Mouse (Mus musculus): Measurements from ENCODE around the gene Pecr. TPM values are rescaled to one million over a fixed set of nuclear protein-coding genes. Genes with fewer than 3 reads are reported as not detected.

The Pecr gene
- polyA plus RNA-seq (2012; rRNA removed) = 20.1 and 20.5 TPM in 2 replicates
- polyA plus RNA-seq (2014; fragmentation: Nextera tagmentation; extraction: Ambion mirVana) = 29.5 and 31.2 TPM in 2 replicates

DNA sequence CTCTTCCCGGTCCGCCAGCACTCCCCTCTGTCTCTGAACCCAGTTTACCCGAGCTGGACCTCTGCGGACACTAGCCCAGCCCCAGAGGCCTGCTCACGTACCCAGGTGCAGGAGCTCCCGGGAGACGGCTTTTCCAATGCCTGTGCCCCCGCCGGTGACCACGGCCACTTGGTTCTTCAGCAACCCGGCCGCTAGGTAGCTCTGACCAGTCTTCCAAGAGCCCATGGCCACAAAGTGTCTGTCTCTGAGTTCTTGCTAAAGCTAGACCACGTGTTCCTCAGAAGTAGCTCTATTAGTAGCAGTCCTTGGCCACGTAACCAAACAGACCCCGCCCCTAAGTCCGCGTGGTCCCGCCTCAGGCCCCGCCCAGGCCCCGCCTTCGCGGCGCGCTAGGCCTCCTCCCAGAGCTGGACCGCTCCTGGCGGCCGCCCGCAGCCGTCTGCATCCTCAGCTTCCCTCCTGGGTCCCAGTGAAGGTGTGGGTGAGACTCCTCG is at the start of gene Pecr, which contains the start of gene Tmem169:
Gene Pecr (minus strand): TSS at position 323 of the 494 bp plus-strand sequence.
Gene Tmem169 (plus strand): TSS at position 378 of the 494 bp plus-strand sequence.
- WGBS = under 1% methylated on average over 30 of the region's 30 CpGs
- H3K9ac ChIP-seq (ENCODE audit: low read depth, low read length, severe bottlenecking) = peak within 1 kb of the TSS; percentile 74
- H3K27ac ChIP-seq (replicated peaks; ENCODE audit: low read depth, low read length) = 0 out of 2 replicates have a peak within 1 kb of the TSS, but pooled peaks have one; percentile 59
- peak; percentile 64; the same call in 1 of the 2 replicates for TF ChIP-seq POLR2A (IDR thresholded peaks at IDR 0.05; ENCODE audit: borderline replicate concordance, extremely low read depth, insufficient read depth, insufficient read length)
- H3K4me2 ChIP-seq (replicated peaks; ENCODE audit: low read depth, low read length, severe bottlenecking) = peak within 1 kb of the TSS; percentile 93
- H3K4me3 ChIP-seq (replicated peaks; ENCODE audit: low read length) = peak within 1 kb of the TSS; percentile 61
- no peaks in the 10 kb centered on the region for H3K9me3 ChIP-seq (ENCODE audit: control insufficient read depth, low read length)
- DNase-seq (ENCODE audit: low spot score) (peak; percentile 93), ATAC-seq (ENCODE audit: low FRiP score, low read depth) (peak; percentile 100)
- H3K4me1 ChIP-seq (ENCODE audit: control insufficient read depth, insufficient read depth, low read length) = peaks cover 3% of the 10 kb centered on the region; the same call in 1 of the 2 replicates
- no peaks in the 10 kb centered on the region for H3K27me3 ChIP-seq (ENCODE audit: control insufficient read depth, insufficient read depth, low read length)
- no peaks in the 10 kb centered on the region for H3K36me3 ChIP-seq (ENCODE audit: control insufficient read depth, insufficient read depth, low read length)

DNA sequence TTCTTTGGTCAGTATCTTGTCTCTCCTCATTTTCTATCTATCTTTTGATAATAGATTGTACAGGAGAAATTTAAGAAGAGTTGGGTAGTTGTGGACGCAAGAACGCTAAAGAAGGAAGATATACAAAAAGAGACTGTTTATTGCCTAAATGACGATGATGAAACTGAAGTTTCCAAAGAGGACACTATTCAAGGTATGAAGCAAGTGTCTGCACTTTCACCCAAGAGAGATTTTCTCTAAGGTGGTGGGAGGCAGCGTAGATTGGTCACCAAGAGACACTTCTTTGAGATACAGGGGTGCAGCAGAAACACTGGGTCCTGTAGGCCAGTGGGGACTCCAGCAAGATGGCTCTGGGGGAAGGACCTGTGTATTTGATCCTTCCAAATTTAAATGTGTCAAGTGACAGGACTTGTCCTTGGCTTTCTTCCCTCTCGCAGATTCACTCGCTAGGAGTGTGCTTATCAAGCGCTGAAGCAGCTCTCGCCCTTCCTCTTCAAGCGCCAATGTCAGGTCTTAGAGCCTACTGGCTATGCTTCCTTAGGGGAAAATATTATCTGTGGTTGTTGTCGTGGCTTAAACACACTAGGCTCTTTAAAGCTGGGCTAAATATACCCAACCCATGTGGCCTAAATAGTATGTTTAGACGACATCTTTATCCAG is 42.2 kb upstream of the Pecr start:
- TF ChIP-seq POLR2A (IDR thresholded peaks at IDR 0.05; ENCODE audit: borderline replicate concordance, extremely low read depth, insufficient read depth, insufficient read length) = no peak
- Histone ChIP-seq H3K4me2 (replicated peaks; ENCODE audit: low read depth, low read length, severe bottlenecking) (no peak overlapping the region), H3K36me3 (ENCODE audit: control insufficient read depth, insufficient read depth, low read length) (peaks cover 79% of the 10 kb centered on the region), H3K4me1 (ENCODE audit: control insufficient read depth, insufficient read depth, low read length) (no peaks in the 10 kb centered on the region), H3K27ac (replicated peaks; ENCODE audit: low read depth, low read length) (no peak overlapping the region), H3K9ac (ENCODE audit: low read depth, low read length, severe bottlenecking) (no peak overlapping the region), H3K27me3 (ENCODE audit: control insufficient read depth, insufficient read depth, low read length) (no peaks in the 10 kb centered on the region), H3K4me3 (replicated peaks; ENCODE audit: low read length) (no peak overlapping the region), H3K9me3 (ENCODE audit: control insufficient read depth, low read length) (no peaks in the 10 kb centered on the region)
- WGBS = 92% methylated on average over 11 of the region's 11 CpGs
- no peak for DNase-seq (ENCODE audit: low spot score)
- ATAC-seq (ENCODE audit: low FRiP score, low read depth) = no peak

DNA sequence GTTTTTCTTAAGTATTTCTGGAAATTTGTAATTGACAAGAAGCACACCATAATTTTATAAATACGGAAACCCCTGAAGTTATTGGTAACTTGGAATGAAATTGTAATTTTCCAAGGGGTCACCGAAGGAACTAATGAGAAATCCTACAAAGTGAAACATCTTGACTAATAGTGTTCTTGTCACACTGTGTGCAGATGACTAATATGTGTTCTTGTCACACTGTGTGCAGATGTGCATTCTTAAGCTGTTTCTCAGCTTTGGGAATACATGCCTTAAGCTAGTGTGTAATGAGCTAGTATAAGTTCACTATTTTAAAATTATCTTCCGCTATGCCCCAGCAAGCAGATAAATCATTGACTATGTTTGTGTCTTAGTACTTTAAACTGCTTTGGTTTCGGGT is 39.1 kb upstream of the Pecr start:
- Histone ChIP-seq H3K27ac (replicated peaks; ENCODE audit: low read depth, low read length) (no peak overlapping the region), H3K27me3 (ENCODE audit: control insufficient read depth, insufficient read depth, low read length) (no peaks in the 10 kb centered on the region), H3K36me3 (ENCODE audit: control insufficient read depth, insufficient read depth, low read length) (peaks cover 81% of the 10 kb centered on the region), H3K4me1 (ENCODE audit: control insufficient read depth, insufficient read depth, low read length) (no peaks in the 10 kb centered on the region), H3K4me2 (replicated peaks; ENCODE audit: low read depth, low read length, severe bottlenecking) (no peak overlapping the region), H3K9ac (ENCODE audit: low read depth, low read length, severe bottlenecking) (no peak overlapping the region), H3K4me3 (replicated peaks; ENCODE audit: low read length) (no peak overlapping the region), H3K9me3 (ENCODE audit: control insufficient read depth, low read length) (no peaks in the 10 kb centered on the region)
- TF ChIP-seq POLR2A (IDR thresholded peaks at IDR 0.05; ENCODE audit: borderline replicate concordance, extremely low read depth, insufficient read depth, insufficient read length) = no peak
- DNase-seq (ENCODE audit: low spot score) = no peak
- no peak for ATAC-seq (ENCODE audit: low FRiP score, low read depth)
- WGBS = 92% methylated on average over 4 of the region's 4 CpGs

DNA sequence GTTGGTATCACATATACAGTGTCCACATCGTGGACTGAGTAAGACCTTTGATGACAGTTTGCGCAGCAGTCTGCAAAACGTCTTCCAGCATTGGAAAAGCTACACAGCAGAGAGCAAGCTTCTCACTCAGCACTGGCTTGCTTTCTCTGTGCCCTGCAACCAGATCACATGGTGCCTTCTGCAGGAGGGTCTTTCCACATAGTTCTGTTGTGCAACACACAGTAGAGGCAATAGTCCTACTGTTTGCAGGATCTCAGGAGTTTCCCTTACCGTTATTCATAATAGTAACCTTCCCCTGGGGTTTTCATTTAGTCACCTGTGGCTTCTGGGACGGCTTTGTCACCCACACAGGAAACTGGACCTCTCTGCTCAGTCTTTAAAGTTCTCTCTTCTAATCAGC is 36.6 kb upstream of the Pecr start:
- 93% methylated on average over 5 of the region's 5 CpGs for WGBS
- Histone ChIP-seq H3K4me1 (ENCODE audit: control insufficient read depth, insufficient read depth, low read length) (no peaks in the 10 kb centered on the region), H3K9me3 (ENCODE audit: control insufficient read depth, low read length) (no peaks in the 10 kb centered on the region), H3K9ac (ENCODE audit: low read depth, low read length, severe bottlenecking) (no peak overlapping the region), H3K27me3 (ENCODE audit: control insufficient read depth, insufficient read depth, low read length) (no peaks in the 10 kb centered on the region), H3K27ac (replicated peaks; ENCODE audit: low read depth, low read length) (no peak overlapping the region), H3K4me3 (replicated peaks; ENCODE audit: low read length) (no peak overlapping the region), H3K4me2 (replicated peaks; ENCODE audit: low read depth, low read length, severe bottlenecking) (no peak overlapping the region), H3K36me3 (ENCODE audit: control insufficient read depth, insufficient read depth, low read length) (peaks cover 81% of the 10 kb centered on the region)
- ATAC-seq (ENCODE audit: low FRiP score, low read depth) (no peak), DNase-seq (ENCODE audit: low spot score) (no peak)
- TF ChIP-seq POLR2A (IDR thresholded peaks at IDR 0.05; ENCODE audit: borderline replicate concordance, extremely low read depth, insufficient read depth, insufficient read length) = no peak

DNA sequence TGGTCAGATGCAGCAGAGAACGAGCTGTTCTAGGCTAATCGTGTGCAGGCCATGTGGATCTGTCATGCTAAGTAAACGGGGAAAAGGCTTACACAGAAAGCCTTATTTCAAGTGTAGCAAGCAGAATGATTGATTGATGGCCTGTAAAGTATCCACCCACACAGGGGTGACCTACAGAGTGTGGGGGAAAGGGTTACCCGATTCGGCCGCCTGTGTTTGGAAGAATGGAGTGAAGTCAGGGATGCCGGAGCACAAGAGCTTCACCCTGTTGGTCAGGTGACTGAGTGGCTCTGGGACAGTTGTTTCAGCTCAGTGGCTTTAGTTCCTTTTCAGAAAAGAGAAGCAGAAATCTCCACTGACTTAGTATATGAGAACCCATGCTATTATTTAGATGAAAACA is 32.8 kb upstream of the Pecr start:
- WGBS = 81% methylated on average over 7 of the region's 7 CpGs

More for the DNA sequence above, 32.8 kb upstream of the Pecr start:
- no peak overlapping the region for H3K4me3 ChIP-seq (replicated peaks; ENCODE audit: low read length)
- no peaks in the 10 kb centered on the region for H3K4me1 ChIP-seq (ENCODE audit: control insufficient read depth, insufficient read depth, low read length)
- no peaks in the 10 kb centered on the region for H3K9me3 ChIP-seq (ENCODE audit: control insufficient read depth, low read length)
- no peak overlapping the region for H3K27ac ChIP-seq (replicated peaks; ENCODE audit: low read depth, low read length)
- no peak for TF ChIP-seq POLR2A (IDR thresholded peaks at IDR 0.05; ENCODE audit: borderline replicate concordance, extremely low read depth, insufficient read depth, insufficient read length)
- H3K27me3 ChIP-seq (ENCODE audit: control insufficient read depth, insufficient read depth, low read length) = no peaks in the 10 kb centered on the region
- no peak overlapping the region for H3K4me2 ChIP-seq (replicated peaks; ENCODE audit: low read depth, low read length, severe bottlenecking)
- no peak for ATAC-seq (ENCODE audit: low FRiP score, low read depth)
- DNase-seq (ENCODE audit: low spot score) = no peak
- no peak overlapping the region for H3K9ac ChIP-seq (ENCODE audit: low read depth, low read length, severe bottlenecking)
- peaks cover 79% of the 10 kb centered on the region for H3K36me3 ChIP-seq (ENCODE audit: control insufficient read depth, insufficient read depth, low read length)

Data from limb, embryonic 14.5 days (tissue).